Mouse (Mus musculus): ENCODE measurements at regions not wholly inside any gene's neighbourhood (a gene's known extent, or its start where the extent isn't known, plus 50 kb on each side); places are given as distances from the start of the nearest gene placed in this dataset.

DNA sequence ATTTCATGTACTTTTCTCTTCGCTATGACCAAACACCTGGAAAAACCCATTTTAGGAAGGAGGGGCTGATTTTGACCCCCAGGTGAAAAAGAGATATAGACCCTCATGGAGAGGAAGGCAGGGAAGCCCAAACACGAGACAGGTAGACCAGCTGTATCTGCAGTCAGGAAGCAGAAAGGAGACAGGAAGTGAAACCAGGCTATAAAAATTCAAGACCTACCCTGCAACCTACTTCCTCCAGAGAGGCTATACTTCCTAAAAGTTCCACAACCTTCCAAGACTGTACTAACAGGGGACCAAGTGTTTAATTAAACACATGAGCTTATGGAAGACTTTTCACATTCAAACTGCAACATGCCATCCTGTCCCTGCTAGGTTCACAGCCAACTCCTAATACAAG is 180.9 kb downstream of the Tm2d1 start:
- TF ChIP-seq CTCF (IDR thresholded peaks at IDR 0.05) (no peak), EP300 (IDR thresholded peaks at IDR 0.05; ENCODE audit: insufficient read depth, low read depth, low read length) (no peak), POLR2A (IDR thresholded peaks at IDR 0.05; ENCODE audit: insufficient read depth, low read depth, low read length) (no peak)
